Mouse (Mus musculus) heart, embryonic 14.5 days (tissue): ENCODE data around the gene Atoh8. TPM values are rescaled to one million over a fixed set of nuclear protein-coding genes. Genes with fewer than 3 reads are reported as not detected.

ENCODE experiments used
- ATAC-seq: fragments of 200-750 bp; cut with Nextera tagmentation; 2 replicates; pipeline ENCODE4 v1.8.0; 2017; ENCODE audit warnings: low read depth, moderate TSS enrichment; ENCODE audit not compliant: insufficient number of reproducible peaks, insufficient read depth, low FRiP score
- H3K27ac ChIP-seq, 2 experiments: fragments of 200-500 bp in 1 of 2; fragments of 300-500 bp in 1 of 2; sonication (generic) in 1 of 2; replicated peaks in 1 of 2; 2 replicates each; pipeline ENCODE4 v1.5.1; 2012 to 2014; ENCODE audit warnings: low read depth in 2 of 2, low read length in 2 of 2, control low read depth in 1 of 2, mild to moderate bottlenecking in 1 of 2, mixed read lengths in 1 of 2; ENCODE audit not compliant: control insufficient read depth in 1 of 2, insufficient read depth in 1 of 2
- H3K27me3 ChIP-seq: fragments of 300-500 bp; sonication (generic); 2 replicates; pipeline ENCODE4 v1.6.1; 2014; ENCODE audit warnings: mild to moderate bottlenecking, low read length, control low read depth; ENCODE audit not compliant: control insufficient read depth, insufficient read depth
- H3K36me3 ChIP-seq: fragments of 300-500 bp; sonication (generic); 2 replicates; pipeline ENCODE4 v1.6.1; 2014; ENCODE audit warnings: mild to moderate bottlenecking, control low read depth, low read length, mixed read lengths; ENCODE audit not compliant: control insufficient read depth, insufficient read depth
- H3K4me1 ChIP-seq, 2 experiments: fragments of 200-500 bp in 1 of 2; fragments of 300-500 bp in 1 of 2; sonication (generic) in 1 of 2; 2 replicates each; pipeline ENCODE4 v1.6.1; 2012 to 2014; ENCODE audit warnings: low read length in 2 of 2, control low read depth in 1 of 2, mixed read lengths in 1 of 2; ENCODE audit not compliant: control insufficient read depth in 2 of 2, insufficient read depth in 2 of 2
- H3K4me2 ChIP-seq: fragments of 300-500 bp; sonication (generic); 2 replicates; pipeline ENCODE4 v1.6.1; 2014; ENCODE audit warnings: mild to moderate bottlenecking, low read length
- H3K4me3 ChIP-seq, 2 experiments: fragments of 200-500 bp in 1 of 2; fragments of 300-500 bp in 1 of 2; sonication (generic) in 1 of 2; 2 replicates each; pipeline ENCODE4 v1.5.1; 2012 to 2014; ENCODE audit warnings: low read length in 2 of 2, mild to moderate bottlenecking in 2 of 2, control low read depth in 1 of 2, low read depth in 1 of 2, moderate library complexity in 1 of 2; ENCODE audit not compliant: control insufficient read depth in 1 of 2, insufficient read depth in 1 of 2
- H3K9ac ChIP-seq: fragments of 300-500 bp; sonication (generic); 2 replicates; pipeline ENCODE4 v1.6.1; 2014; ENCODE audit warnings: mild to moderate bottlenecking, low read length
- H3K9me3 ChIP-seq: fragments of 300-500 bp; sonication (generic); 2 replicates; pipeline ENCODE4 v1.6.1; 2016; ENCODE audit warnings: low read length, control low read depth; ENCODE audit not compliant: control insufficient read depth
- WGBS: fragments of 180-500 bp; shearing (Covaris S2); extraction: QIAGEN DNeasy Blood & Tissue Kit; methylation state at CpG from one replicate; pipeline ENCODE4 v1.1.7; 2014; 5-methylcytosine and 5-hydroxymethylcytosine counted together
- polyA plus RNA-seq: library from polyadenylated mRNA; unstranded; fragments of >200 nt; fragmentation: Nextera tagmentation; extraction: Ambion mirVana; gene quantifications from 2 replicates; pipeline ENCODE4 v1.2.1, GENCODE M21; 2014

Gene Atoh8
- polyA plus RNA-seq, 1 experiment from 2014 or later = 12.0 TPM

DNA sequence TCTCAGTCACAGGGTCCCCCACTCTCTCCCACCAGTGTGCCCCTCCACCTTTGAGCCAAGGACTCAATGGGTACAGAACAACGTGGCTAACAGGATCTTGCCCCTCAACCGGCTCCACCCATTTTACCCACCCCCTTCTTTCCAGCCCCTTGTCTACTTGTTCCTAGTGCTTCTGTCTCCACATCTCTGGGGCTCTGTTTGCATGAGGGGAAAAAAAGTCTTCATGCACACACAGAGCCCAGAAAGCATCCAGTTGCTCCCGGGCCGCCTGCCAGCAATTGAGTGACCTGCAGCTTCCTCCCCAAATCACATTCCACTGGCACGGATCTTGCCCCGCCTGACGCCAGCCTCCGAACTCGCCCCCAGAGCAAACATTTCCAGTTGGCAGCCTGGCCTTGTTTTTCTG lies 8.8 kb upstream of the Atoh8 start:
- H3K36me3 ChIP-seq = no peaks in the 10 kb centered on the region
- H3K9me3 ChIP-seq = no peaks in the 10 kb centered on the region
- peaks cover 41 to 47% of the 10 kb centered on the region in 2 experiments for H3K4me1 ChIP-seq
- H3K9ac ChIP-seq = peak overlapping the region; percentile 44; the same call in 1 of the 2 replicates
- no peak overlapping the region for H3K4me3 ChIP-seq
- 4% methylated on average over 9 of the region's 9 CpGs for WGBS
- H3K27ac ChIP-seq = peak overlapping the region; percentile 93 to 98
- no peaks in the 10 kb centered on the region for H3K27me3 ChIP-seq
- peak; percentile 77 for ATAC-seq
- peak overlapping the region; percentile 32 for H3K4me2 ChIP-seq

- Histone ChIP-seq H3K27me3 (no peaks in the 10 kb centered on the region), H3K4me2 (no peak overlapping the region), H3K27ac (peak overlapping the region in 1 of 2 experiments; percentile 98; a peak in 1 of 4 replicates), H3K9me3 (no peaks in the 10 kb centered on the region), H3K9ac (0 out of 2 replicates have a peak overlapping the region, but pooled peaks have one; percentile 21), H3K4me1 (peaks cover 43 to 58% of the 10 kb centered on the region in 2 experiments), H3K4me3 (no peak overlapping the region), H3K36me3 (no peaks in the 10 kb centered on the region)
- 81% methylated on average over 13 of the region's 13 CpGs for WGBS
- no peak for ATAC-seq
These were observed 7.3 kb upstream of the Atoh8 start for GRCm38 (mm10) chr6:72242532-72243320.

DNA sequence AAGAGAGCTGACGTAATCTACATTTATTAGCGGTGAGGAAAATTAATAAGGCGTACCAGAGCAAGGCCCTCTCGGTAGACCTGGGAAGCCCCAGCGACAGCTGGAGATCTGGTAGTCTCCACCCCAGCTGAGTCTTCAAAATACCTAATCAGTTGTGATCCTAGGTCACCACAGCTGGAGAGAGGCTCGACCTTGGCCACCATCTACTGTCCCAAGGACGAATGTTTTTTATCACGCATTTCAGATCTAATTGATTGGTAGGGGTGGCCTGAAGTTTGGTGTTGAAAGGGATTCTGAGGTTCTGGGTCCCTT lies 6.4 kb upstream of the Atoh8 start:
- Histone ChIP-seq H3K4me2 (peak overlapping the region; percentile 28; the same call in 1 of the 2 replicates), H3K27ac (peak overlapping the region; percentile 47 to 53; a peak in 3 of 4 replicates), H3K36me3 (no peaks in the 10 kb centered on the region), H3K4me3 (no peak overlapping the region), H3K9me3 (no peaks in the 10 kb centered on the region), H3K9ac (0 out of 2 replicates have a peak overlapping the region, but pooled peaks have one; percentile 22), H3K27me3 (no peaks in the 10 kb centered on the region), H3K4me1 (peaks cover 45 to 58% of the 10 kb centered on the region in 2 experiments)
- 17% methylated on average over 8 of the region's 8 CpGs for WGBS
- ATAC-seq = no peak

DNA sequence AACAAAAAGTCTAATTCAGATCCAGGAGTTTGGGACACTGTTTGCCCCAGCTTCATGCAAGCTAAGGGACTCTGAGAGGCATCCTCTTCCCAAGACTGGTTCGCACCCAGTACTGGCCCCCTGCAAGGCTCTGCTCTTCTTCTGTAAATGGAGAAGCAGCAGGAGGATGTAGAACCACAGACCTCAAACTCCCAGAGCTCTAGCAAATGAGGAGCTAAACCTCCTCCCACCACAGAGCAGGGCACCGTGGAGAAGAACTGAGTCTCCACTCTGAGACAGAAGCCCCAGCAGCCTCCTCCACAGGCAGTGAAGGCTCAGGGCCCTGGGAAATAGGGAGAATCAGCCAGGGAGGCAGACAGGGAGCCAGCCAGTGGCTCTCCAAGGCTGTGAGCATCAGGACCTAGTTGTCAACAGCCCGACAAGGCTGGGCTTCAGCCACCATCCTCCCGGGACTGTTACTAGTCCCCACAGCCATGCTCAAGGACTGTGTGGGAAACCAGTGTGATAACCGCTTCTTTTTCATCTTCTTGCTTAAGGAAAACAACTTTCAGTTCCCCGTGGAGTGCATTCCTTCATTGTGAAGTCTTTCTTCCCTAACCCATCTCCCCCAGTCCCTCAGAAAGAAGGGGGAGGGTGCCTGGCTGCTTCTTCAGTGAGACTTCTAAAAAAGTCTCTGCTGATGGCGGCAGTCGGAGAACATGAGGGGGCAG lies 5.9 kb upstream of the Atoh8 start:
- peak overlapping the region; percentile 46 for H3K9ac ChIP-seq
- no peak for ATAC-seq

DNA sequence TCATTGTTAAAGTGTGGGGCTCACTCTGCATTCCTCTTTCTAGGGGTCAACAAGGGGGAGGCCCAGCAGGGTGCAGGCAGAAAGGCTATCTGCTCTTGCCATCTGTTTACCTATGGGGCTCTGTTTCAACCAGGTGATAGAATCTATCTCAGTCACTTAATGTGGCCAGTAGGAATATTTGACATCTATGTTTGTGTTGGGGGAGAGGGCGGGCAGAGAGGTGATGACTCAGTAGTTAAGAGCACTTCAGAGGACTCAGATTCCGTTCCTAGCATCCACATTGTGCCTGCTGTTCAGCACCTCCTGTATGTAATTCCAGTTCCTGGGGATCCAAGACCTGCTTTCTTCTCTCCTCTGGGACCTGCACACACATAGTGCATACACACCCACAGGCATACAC lies 4.7 kb upstream of the Atoh8 start:
- Histone ChIP-seq H3K27ac (no peak overlapping the region), H3K4me3 (no peak overlapping the region), H3K36me3 (no peaks in the 10 kb centered on the region), H3K4me1 (peaks cover 45 to 58% of the 10 kb centered on the region in 2 experiments), H3K4me2 (no peak overlapping the region), H3K27me3 (no peaks in the 10 kb centered on the region), H3K9ac (no peak overlapping the region), H3K9me3 (no peaks in the 10 kb centered on the region)
- no peak for ATAC-seq
- 39% methylated on average over 2 of the region's 2 CpGs for WGBS

More for the DNA sequence above, 5.9 kb upstream of the Atoh8 start:
- H3K4me1 ChIP-seq = peaks cover 47 to 58% of the 10 kb centered on the region in 2 experiments
- peak overlapping the region; percentile 64 to 68 for H3K27ac ChIP-seq
- H3K9me3 ChIP-seq = no peaks in the 10 kb centered on the region
- 22% methylated on average over 8 of the region's 8 CpGs for WGBS
- H3K27me3 ChIP-seq = no peaks in the 10 kb centered on the region
- H3K4me3 ChIP-seq = no peak overlapping the region
- no peaks in the 10 kb centered on the region for H3K36me3 ChIP-seq
- H3K4me2 ChIP-seq = peak overlapping the region; percentile 28; the same call in 1 of the 2 replicates

DNA sequence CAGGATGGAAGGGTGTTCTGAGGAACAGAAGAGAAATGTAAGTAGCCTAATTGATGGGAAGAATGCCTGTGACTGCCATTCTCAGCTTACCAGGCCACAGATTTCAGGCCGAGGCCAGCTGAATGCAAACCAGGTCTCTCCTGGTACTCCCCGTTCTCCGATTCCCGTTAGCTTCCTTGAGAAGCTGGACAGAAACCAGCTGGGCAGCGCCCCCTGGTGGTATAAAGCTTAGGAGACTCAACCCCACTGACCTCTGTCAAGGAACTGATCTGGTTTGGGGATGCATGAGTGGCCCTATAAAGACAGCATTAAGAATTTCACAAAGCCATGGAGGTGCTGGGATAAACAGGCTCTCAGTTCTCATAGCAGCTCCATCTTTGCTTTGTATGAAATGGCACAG lies 1.7 kb upstream of the Atoh8 start:
- peaks cover 33 to 45% of the 10 kb centered on the region in 2 experiments for H3K4me1 ChIP-seq

GRCm38 (mm10) chr6:72235807-72236407 lies 530 bp upstream of the Atoh8 start:
- Histone ChIP-seq H3K4me2 (peak overlapping the region; percentile 98), H3K9ac (peak overlapping the region; percentile 74), H3K27ac (0 out of 4 replicates have a peak overlapping the region, but pooled peaks of 1 of the 2 experiments have one; percentile 60), H3K27me3 (no peaks in the 10 kb centered on the region), H3K9me3 (no peaks in the 10 kb centered on the region), H3K4me1 (peaks cover 28 to 39% of the 10 kb centered on the region in 2 experiments), H3K4me3 (peak overlapping the region; percentile 68 to 71; a peak in 3 of 4 replicates), H3K36me3 (no peaks in the 10 kb centered on the region)
- no peak for ATAC-seq
- 39% methylated on average over 16 of the region's 16 CpGs for WGBS

More for the DNA sequence above, 1.7 kb upstream of the Atoh8 start:
- no peaks in the 10 kb centered on the region for H3K27me3 ChIP-seq
- no peak overlapping the region for H3K9ac ChIP-seq
- H3K27ac ChIP-seq = no peak overlapping the region
- no peak overlapping the region for H3K4me2 ChIP-seq
- no peaks in the 10 kb centered on the region for H3K9me3 ChIP-seq
- WGBS = 0% methylated on average over 5 of the region's 5 CpGs
- H3K4me3 ChIP-seq = no peak overlapping the region
- ATAC-seq = no peak
- no peaks in the 10 kb centered on the region for H3K36me3 ChIP-seq
